Mouse (Mus musculus) frontal cortex, postnatal 25 days (tissue): ENCODE results near the gene Fam110a.

Experiments
- DNase-seq, 2 experiments: peaks; one replicate each; pipeline ENCODE4 v3.0.0; 2022; ENCODE audit warnings: low spot score in 2 of 2

The Fam110a gene

DNA sequence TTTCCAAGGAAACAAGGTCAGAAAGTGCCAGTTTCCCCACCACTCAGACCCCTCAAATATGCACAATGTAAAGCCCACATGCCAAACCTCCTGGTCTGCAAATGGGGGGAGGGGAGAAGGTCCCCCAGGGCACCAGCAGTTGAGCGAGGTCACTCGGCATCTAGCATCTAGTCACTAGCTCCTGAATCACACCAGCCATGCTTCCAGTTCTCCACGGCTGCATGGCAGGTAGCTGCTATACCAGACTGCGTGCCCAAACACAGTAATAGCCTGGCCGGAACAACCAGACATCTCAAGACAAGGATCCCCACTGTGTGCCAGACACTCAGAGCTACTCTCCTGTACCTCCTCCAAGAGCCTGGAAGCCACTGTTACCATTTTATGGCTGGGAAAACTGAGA is 8.3 kb downstream of the Fam110a start:
- no peak for DNase-seq

DNA sequence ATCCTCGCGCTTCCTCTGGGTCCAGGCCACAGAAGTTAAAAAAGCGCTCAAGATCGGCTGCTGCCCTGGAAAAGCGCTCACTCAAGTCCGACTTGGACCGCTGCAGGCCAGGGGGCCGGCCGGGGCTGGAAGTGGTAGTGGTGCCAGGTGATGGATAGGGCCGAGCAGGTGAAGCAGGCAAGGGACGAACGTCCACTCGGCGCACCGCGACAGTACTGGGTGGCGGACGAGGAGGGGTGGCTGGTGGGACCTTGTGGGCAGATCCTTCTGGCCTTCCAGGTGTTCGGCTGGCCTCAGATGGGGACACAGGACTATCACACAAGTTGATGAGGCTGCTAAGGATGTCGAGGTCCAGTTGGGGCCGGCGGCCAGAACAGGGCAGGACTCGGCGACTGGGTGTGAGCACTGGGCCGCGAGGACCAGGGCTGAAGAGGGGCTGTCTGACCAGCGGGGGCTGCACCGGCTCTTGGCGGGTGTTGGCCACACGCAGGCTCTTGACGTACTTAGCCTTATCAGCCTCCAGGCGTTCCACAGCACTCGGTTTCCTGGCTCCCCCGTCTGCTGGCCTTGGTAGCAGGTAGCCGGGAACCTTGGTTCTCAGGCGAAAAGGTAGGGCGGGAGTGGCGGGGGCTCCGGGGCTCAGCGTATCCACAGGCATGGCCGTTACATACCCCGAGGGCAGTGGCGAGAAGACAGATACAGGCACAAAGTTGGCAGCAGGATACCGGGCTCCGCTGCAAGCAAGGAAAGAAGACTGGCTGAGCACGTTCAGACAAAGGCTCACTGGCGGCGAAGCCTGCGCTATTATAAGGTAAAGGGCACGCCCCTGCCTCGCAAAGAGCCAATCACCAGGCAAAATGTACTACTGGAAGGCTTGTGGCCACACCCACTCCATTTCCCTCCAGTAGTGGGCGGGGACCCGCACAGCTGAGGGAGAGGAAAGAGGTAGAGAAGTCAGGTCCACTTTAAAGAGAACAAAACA is 9.5 kb downstream of the Fam110a start:
- DNase-seq: peak; percentile 46 to 65

DNA sequence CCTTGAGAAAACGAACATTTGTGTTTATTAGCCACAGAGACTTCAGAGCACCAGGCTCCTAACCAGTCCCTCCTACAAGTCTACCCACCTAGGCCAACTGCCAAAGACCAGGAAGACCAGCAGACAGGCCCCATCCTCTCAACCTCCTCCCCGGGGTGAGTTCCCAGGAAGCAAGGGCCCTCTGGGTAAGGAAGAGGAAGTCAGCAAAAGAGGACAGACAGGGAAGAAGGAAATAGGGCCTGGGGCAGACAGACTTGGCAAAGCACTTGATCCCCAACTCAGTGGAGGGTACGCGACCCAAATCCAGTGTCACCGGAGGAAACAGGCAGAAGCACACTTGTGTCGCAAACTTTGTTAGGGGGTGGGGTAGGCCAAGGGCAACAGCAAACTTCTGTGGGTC is 10.6 kb downstream of the Fam110a start:
- no peak for DNase-seq

DNA sequence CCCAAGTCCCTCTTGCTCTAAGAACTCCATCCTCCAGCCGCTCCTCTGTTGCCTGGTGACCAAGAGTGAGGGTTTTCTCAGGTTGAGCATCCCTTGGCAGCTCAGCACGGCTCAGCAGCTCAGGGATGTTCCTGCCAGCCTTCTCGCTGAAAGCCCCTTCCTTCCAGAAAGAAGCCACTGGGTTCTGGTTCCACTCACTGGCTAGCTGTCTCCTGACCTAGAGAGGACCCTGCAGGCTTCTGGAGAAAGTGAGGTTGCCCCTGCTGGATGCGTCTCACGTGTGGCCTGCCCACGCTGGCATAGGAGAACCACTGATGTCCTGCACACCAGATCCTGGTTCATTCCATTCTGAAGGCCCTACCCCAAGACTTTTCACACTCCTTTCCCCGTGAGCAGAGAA is 11.0 kb downstream of the Fam110a start:
- DNase-seq: no peak

DNA sequence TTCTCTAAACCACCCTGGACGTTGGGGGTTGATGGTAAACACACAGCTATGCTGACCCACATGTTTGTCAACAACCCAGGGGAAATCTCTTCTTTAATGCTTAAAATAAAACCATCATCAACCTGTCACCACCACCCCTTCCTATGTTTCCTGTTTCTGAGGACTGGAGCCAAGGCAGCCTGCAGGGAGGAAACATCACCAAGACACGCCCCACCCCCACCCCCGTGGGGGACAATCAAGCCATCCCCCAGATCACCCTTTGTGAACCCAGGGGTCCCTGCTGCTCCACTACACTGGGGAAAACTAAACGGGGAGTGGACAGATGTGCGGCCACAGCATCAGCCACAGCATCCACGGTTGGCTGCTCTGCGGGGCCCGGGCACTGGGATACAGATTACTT is 11.6 kb downstream of the Fam110a start:
- no peak for DNase-seq

DNA sequence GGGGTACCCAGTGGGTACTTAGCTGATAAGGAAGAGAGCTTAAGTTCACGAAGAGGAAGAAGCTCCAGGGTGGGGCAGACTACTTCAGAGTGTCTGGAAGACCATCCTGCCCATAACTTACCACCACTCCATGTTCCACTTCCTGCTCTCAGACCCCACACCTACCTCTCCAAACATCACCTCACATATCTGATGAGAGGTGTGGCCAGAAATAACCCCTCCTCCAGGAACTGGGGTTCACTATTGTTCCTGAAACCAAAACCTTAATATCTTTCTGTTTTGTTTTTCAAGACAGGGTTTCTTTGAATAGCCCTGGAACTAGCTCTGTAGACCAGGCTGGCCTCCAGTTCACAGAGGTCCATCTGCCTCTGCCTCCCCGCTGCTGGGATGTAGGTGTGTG is 12.2 kb downstream of the Fam110a start:
- no peak for DNase-seq

DNA sequence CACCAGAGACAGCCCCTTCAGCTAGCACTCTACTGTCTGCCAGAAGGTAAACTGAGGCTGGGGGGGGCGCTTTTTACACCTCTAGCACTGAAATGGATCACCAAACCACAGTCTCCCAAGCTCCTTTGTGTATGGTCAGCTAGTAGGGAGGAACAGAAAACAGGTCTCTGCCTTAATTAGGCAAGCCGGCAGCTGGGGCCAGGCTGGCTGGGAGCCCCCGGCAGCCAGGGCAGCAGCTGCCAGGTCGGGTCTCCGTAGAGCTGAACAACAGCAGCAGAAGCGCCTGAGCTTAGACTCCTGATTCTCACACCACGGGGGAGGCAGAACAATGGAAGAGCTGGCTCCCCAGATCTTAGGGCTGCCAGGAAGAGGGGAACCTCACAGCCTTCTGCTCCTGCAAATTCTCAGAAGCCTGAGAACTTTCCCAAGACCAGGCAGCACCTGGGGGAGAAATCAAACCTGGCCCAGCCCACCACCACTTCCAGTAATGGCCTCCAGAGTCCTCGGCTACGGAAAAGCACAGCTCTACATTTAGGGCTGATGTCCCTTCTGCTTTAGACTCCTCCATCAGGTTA is 12.8 kb downstream of the Fam110a start:
- no peak for DNase-seq

DNA sequence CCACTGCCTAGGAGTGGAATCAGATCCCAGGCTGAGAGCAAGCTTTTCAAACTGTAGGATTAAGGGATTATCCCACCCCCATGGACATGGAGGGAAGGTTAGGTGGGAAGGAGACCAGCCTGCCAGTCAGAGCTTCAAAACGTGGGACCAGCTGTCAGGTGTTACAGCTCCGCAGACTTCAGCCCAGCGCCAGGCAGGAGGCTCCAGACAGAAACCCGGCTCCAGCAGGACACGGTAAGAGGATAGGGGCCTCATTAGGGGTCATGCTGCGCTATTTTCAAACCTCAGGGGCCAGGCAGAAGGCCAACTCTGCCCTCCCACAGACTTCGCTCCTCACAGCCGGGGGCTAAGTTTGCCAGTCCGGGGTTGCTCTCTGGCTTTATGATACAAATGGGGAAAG is 16.0 kb downstream of the Fam110a start:
- DNase-seq: no peak

DNA sequence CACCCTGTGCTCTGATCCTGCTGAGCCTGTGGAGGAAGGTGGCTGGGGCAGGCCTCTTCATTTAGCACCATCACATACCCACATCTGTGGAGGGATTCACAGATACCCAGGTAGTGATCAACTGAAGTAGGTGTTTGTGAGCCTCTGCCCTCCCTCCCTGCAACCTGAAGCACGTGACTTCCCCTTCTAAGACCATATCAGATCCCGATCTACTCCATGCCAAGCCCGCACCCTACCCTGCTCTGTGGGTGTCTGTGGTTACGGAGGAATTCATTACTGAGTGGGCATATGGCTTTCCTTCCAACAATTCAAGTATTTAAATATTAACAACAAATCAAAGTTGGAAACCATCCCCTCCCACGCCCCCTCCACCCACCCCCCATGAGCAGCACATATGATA is 16.7 kb downstream of the Fam110a start:
- no peak for DNase-seq

DNA sequence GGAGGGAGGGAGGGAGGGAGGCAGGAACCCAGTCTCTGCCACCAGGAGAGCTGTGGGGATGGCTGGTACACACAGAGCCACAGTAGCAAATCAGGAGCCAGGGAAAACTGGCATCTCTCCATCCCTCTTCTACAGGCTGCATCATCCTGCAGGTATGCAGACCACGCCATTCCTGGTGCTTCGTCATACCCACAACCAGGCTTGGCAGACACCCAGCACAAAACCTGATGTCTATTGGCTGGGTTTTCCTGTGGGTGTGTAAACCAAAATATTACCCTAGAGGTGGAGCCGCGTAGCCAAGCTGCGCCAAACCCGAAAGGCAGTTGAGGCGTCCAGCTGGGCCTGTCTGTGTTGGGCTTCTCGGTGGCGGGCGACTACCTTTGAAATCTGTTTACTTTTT is 17.5 kb downstream of the Fam110a start:
- peak; percentile 27 to 54 for DNase-seq

DNA sequence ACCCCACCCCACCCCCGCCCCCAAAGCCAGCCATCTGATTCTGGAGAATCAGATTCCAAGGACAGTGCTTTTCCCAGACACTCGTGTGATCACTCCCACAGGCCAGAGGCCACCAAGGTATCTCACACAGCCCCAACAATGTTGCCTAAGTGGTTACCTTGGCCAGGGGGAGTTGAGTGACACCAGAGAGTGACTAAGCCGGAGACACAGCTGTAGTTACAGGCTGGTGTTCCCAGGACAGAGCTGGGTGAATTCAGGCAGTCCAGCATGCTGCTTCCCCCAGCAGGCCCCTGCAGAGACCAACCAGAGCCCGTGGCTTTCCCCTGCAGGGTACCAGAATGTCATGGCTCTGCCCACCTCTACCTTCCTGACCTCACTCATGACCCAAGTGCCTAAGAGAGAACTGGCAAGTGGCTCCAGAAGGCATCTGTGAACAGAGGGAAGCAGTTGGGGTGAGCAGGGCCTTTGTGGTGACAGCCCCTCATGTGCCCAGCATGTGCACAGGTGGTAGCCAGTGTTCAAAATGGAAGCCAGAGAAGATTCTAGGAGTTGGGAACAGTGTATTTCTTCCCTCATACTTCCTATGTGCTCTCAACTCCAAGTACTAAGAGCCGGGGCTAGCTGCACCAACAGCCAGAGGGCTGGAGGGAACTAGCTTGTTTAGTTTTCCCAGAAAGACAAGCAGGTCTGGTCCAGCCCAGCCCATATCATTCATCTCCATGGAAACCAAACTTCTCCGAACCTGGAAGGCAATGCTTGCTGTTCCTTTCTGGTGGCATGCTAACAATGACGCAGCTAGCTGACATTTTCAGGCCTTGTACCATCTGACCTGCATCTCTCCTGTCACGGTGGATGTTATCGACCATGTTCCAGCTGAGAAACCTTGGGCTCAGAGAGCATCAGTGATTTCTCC is 18.5 kb downstream of the Fam110a start:
- no peak for DNase-seq

DNA sequence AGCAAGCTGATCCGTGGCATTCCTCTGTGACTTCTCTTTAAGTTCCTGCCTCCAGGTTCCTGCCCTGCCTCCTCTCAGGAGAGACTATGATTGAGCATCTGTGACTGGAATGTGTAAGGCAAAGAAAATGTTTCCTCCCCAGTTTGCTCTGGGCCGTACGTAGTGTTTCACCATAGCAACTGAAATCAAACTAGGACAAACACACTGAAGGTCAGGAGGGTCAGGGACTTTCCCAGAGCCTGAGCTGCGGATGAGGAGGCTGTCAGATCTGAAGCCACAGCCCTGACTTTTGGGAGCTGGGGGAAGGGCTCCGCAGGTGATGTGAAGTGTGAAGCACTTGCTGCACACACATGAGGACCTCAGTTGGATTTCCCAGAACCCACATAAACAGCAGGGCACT is 20.7 kb downstream of the Fam110a start:
- no peak for DNase-seq

DNA sequence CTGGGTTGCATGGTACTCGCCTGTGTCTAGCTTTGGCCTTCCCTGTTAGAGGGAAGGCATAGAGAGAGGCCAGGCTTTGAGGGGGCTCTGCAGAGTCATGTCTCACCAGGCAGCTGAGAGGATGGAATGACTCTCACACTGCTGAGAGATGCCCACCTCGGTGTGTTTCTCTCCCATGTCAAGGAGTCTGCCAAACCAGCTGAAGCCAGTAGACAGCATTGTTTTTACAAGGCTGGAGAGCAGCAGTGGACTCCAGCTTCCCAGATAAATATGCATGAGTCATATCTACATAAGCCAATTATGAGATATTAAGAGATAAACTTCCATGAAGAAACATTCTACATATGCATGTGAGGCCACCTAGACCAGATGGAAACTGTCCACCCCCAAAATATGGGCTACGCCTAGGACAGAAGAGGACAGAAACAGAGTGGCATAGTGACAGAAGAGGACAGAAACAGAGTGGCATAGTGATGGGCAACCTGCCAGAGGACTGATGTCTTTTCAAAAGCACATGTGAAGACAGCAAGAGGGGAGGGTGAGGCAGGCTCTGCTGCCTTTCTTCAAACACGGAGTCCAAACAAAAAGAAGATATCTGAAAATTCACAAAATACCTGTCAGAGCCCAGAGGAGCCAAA is 23.4 kb downstream of the Fam110a start:
- no peak for DNase-seq

DNA sequence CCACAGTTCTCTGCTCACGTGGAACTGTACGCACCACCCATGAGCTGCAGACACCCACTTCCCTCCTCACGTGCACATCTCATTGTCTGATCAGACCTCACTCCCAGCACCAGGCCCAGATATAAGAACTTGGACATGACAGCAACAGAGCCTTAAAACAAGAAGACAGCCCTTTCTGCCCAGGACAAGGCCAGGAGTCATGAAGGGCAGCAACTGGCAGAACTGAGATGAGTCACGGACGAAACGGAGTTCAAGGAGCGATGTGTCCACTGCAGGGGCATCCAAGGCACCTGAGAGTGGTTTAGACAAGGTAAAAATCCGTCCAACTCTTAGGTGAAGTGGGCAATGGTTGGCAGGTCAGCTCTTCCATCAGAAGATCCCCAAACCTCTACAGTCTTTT is 26.4 kb downstream of the Fam110a start:
- DNase-seq: no peak

DNA sequence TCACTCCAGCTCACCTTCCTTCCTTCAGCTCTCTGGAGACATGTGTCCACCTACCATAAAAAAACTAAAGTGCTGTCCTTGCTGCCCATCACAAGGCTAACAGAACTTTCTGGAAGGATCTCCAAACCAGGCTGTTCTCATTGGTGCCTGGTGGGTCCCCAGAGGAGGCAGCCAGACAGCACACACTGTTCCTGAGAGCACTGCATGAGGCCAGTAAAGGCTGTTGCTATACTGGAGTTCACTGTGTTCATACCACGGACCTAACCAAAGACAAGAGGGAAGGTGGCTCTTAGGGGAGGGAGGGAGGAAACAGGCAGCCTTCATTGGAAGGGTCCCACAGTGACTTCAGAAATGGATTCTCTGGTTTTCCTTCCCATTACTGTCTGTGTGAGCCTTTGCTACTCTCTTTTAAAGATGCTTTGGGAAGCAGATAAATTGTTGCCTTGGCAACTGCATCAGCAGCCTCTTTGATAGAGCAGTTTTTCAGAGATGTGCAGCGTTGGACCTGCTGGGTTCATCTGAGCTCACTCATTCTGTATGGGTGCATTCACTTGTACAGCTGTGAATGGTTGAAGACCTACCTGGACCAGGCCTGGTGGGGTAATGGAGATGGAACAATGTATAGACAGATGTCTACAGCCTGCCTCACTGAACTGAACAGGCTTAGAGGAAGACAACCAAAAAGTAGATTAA is 30.8 kb downstream of the Fam110a start:
- DNase-seq: no peak

DNA sequence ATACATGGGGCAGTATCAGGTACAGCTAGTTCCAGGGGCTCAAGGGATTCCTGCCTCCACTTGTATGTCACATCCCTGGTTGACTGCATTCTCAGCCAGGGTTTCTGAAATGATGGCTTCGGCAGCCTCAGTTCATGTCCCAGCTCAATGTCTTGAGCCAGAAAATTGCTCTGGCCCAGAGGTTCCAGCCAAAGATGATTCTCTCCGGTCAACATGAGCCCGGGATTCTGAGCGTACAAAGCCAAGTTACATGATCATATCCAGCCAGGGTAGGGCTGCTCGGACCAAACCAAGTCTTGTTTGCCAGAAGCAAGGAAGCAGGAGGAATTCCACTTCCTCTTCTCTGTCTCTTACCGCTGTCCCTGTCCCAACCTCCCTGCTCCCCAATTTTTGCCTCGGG is 31.7 kb downstream of the Fam110a start:
- DNase-seq: no peak

DNA sequence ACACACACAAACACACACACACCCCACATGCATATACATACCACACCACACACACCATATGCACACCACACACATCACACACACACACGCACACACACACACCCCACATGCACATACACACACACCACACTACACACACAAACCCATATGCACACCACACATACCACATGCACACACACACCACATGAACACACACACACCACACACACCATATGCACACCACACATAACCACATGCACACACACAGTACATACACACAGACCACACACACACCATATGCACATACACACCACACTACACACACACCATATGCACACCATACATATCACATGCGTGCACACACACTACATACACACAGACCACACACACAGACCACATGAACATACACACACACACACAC is 32.4 kb downstream of the Fam110a start:
- no peak for DNase-seq

DNA sequence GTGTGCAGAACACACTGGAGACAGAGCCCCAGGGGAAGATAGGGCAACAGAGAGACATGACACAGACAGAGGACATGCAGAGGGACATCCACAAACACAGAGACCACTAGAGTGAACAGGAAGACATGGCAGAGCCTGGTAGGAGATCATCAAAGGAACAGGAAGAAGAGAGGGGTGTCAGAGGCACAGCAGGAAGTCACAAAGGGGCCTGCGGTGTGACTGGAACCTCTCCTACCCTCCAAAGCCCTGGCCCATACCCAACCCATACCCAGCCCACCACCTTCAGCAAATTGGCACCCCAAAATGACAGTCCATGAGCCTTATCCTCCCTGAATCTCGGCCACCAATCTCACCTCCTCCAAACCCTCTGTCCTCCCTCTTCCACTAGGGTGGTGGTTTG is 35.9 kb downstream of the Fam110a start:
- no peak for DNase-seq

DNA sequence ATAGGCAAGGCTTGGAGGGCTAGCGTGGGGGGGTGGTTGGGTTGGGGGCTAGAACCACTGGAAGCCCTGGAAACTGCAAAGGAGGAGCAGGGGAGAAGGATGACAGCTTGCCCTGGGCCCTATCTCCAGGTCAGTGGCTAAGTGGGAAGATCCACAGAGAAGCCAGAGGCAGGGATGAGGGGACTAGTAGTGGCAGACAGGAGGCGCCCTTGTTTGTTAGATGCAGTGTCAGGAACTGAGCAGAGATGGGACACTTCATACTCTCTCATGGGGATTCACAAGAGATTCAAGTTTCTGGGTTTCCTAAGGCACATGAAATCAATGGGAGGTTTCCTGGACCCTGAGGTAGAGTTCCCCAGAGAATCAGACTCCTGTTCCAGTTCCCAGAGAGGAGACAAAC is 38.8 kb downstream of the Fam110a start:
- DNase-seq: no peak

DNA sequence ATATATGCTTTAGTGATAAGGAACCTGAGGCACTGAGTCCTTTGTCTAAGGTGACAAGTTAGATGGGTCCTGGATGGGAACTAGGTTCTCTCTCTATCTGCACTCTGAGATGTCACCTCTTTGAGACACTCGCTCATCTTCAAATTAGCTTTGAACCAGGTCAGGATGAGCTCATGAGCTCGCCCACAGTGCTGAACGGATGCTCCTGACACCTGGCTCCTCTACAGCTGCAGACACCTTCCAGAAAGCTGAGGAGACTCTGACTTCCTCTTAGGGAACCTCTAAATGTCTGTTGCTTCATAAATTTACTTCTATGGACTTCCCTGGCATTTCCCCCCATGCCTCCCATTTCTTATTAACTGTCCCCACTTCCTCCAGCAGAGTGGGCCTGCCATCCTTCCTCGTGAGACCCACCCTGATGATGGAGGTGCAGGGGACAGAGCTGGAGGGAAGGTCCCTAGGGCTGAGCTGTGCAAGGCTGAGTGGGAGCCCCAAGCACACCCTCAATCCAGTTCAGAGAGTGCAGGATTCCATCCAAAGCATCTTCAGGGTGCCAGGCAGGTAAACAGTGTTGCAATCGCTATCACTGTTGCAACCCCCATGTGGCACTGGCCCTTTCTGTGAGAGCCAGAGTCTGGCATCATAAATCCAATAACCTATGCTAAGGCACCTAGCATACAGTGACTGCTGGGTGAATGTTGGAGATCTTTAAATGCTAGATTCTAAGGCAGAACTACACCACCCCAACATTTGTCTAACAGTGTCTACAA is 40.2 kb downstream of the Fam110a start:
- no peak for DNase-seq
